Mouse (Mus musculus): Measurements from ENCODE around the gene H1f0. TPM values are rescaled to one million over a fixed set of nuclear protein-coding genes. Genes with fewer than 3 reads are reported as not detected.

The H1f0 gene
- total and polyA plus RNA-seq, 3 experiments, result 33.5 to 213 (median 46.8) TPM

- no peak for TF ChIP-seq TCF12 (IDR thresholded peaks at IDR 0.05; ENCODE audit: low read depth, low read length)
Observed at GRCm38 (mm10) chr15:79051461-79052360, 23.5 kb downstream of the H1f0 start (continued).

DNA sequence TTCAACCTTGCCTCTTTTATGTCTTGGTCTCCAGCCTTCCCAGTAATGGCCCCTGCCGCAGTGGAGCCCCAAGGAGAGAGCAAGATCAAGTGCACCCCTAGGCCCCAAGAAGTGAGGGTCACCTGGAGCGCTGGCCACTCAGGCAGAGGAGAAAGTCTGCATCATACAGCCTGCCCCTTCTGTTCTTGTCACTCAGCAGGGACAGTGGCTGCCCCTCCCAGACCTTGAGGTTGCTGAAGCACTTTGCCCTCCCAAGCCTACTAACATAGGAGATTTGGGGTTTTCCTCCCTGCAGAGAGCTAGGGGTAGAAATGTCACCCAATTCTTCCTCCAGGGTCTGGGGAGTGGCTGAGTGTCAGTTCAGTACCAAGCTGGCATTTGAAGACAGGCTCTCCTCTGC lies 24.1 kb downstream of the H1f0 start:
- no peaks in the 10 kb centered on the region for H3K4me1 ChIP-seq (ENCODE audit: control insufficient read depth in 1 of 2, insufficient read depth in 2 of 2, low read length in 2 of 2)
- H3K27me3 ChIP-seq (ENCODE audit: control insufficient read depth in 1 of 2, insufficient read depth in 2 of 2, low read length in 2 of 2), result no peaks in the 10 kb centered on the region
- peaks cover 0 to 3% of the 10 kb centered on the region in 2 experiments; a peak in 1 of 4 replicates for H3K36me3 ChIP-seq (ENCODE audit: control insufficient read depth in 1 of 2, insufficient read depth in 2 of 2, low read length in 2 of 2)
- H3K9ac ChIP-seq (ENCODE audit: control insufficient read depth, low read depth, low read length, poor library complexity, severe bottlenecking), result no peak overlapping the region
- TF ChIP-seq NRF1 (IDR thresholded peaks at IDR 0.05; ENCODE audit: insufficient read depth, low read depth, low read length, poor library complexity, severe bottlenecking) (no peak), HCFC1 (IDR thresholded peaks at IDR 0.05; ENCODE audit: low read depth, low read length) (no peak), ZMIZ1 (IDR thresholded peaks at IDR 0.05; ENCODE audit: low read depth, low read length) (no peak), MAFK (IDR thresholded peaks at IDR 0.05; ENCODE audit: borderline replicate concordance, low read depth, low read length) (no peak), TAL1 (IDR thresholded peaks at IDR 0.05; ENCODE audit: low read length) (no peak), E2F4 (IDR thresholded peaks at IDR 0.05; ENCODE audit: borderline replicate concordance, low read depth, low read length) (no peak), JUND (IDR thresholded peaks at IDR 0.05; ENCODE audit: low read depth, low read length) (no peak), RCOR1 (IDR thresholded peaks at IDR 0.05; ENCODE audit: low read depth, low read length) (no peak), EP300 (IDR thresholded peaks at IDR 0.05; ENCODE audit: low read depth in 1 of 2, low read length in 2 of 2) (no peak), MAZ (IDR thresholded peaks at IDR 0.05; ENCODE audit: low read depth, low read length) (no peak), ZC3H11A (IDR thresholded peaks at IDR 0.05; ENCODE audit: low read depth, low read length) (no peak), MXI1 (IDR thresholded peaks at IDR 0.05; ENCODE audit: low read depth, low read length) (no peak), CHD1 (IDR thresholded peaks at IDR 0.05; ENCODE audit: low read depth, low read length) (no peak)
- no peaks in the 10 kb centered on the region for H3K9me3 ChIP-seq (replicated peaks; ENCODE audit: insufficient read depth, low read length)
- DNase-seq (ENCODE audit: low read depth, low spot score), result no peak
- no peak overlapping the region for H3K27ac ChIP-seq (ENCODE audit: control insufficient read depth, low read depth, low read length)
- no peaks in the 10 kb centered on the region for H3K79me2 ChIP-seq (ENCODE audit: control insufficient read depth, insufficient read depth, low read length, poor library complexity)
- no peak overlapping the region for H3K4me3 ChIP-seq (ENCODE audit: control insufficient read depth in 1 of 2, insufficient read depth in 1 of 2, low read depth in 2 of 2, low read length in 2 of 2)

GRCm38 (mm10) chr15:79056601-79057000 lies 28.4 kb downstream of the H1f0 start:
- H3K9me3 ChIP-seq (replicated peaks; ENCODE audit: insufficient read depth, low read length), result no peaks in the 10 kb centered on the region
- 0 out of 2 replicates have a peak, but pooled peaks cover 3% of the 10 kb centered on the region for H3K79me2 ChIP-seq (ENCODE audit: control insufficient read depth, insufficient read depth, low read length, poor library complexity)
- no peak overlapping the region for H3K4me3 ChIP-seq (ENCODE audit: control insufficient read depth in 1 of 2, insufficient read depth in 1 of 2, low read depth in 2 of 2, low read length in 2 of 2)
- no peak for DNase-seq (ENCODE audit: low read depth, low spot score)
- no peak overlapping the region for H3K27ac ChIP-seq (ENCODE audit: control insufficient read depth, low read depth, low read length)
- no peak overlapping the region for H3K9ac ChIP-seq (ENCODE audit: control insufficient read depth, low read depth, low read length, poor library complexity, severe bottlenecking)
- H3K36me3 ChIP-seq (ENCODE audit: control insufficient read depth in 1 of 2, insufficient read depth in 2 of 2, low read length in 2 of 2), result peaks cover 3 to 8% of the 10 kb centered on the region in 2 experiments; a peak in 3 of 4 replicates
- H3K4me1 ChIP-seq (ENCODE audit: control insufficient read depth in 1 of 2, insufficient read depth in 2 of 2, low read length in 2 of 2), result peaks cover 0 to 3% of the 10 kb centered on the region in 2 experiments; a peak in 1 of 4 replicates
- H3K27me3 ChIP-seq (ENCODE audit: control insufficient read depth in 1 of 2, insufficient read depth in 2 of 2, low read length in 2 of 2), result no peaks in the 10 kb centered on the region
- TF ChIP-seq ELF1 (IDR thresholded peaks at IDR 0.05; ENCODE audit: low read depth, low read length) (no peak), MYB (IDR thresholded peaks at IDR 0.05; ENCODE audit: low read depth, low read length) (no peak), MXI1 (IDR thresholded peaks at IDR 0.05; ENCODE audit: low read depth, low read length) (no peak), ZNF384 (IDR thresholded peaks at IDR 0.05; ENCODE audit: low read depth, low read length) (no peak), CTCF (IDR thresholded peaks at IDR 0.05 in 2 of 3, conservative IDR thresholded peaks at IDR 0.05 in 1 of 3; ENCODE audit: control insufficient read depth in 1 of 3, insufficient read depth in 1 of 3, low read depth in 2 of 3, low read length in 3 of 3, poor library complexity in 1 of 3, severe bottlenecking in 1 of 3) (no peak), MEF2A (IDR thresholded peaks at IDR 0.05; ENCODE audit: extremely low read depth, insufficient replicate concordance, low read depth, low read length, poor library complexity, severe bottlenecking) (no peak), USF1 (IDR thresholded peaks at IDR 0.05; ENCODE audit: low read depth, low read length) (no peak), MAFK (IDR thresholded peaks at IDR 0.05; ENCODE audit: borderline replicate concordance, low read depth, low read length) (no peak), HCFC1 (IDR thresholded peaks at IDR 0.05; ENCODE audit: low read depth, low read length) (no peak), ETS1 (IDR thresholded peaks at IDR 0.05; ENCODE audit: low read depth, low read length) (no peak), TCF12 (IDR thresholded peaks at IDR 0.05; ENCODE audit: low read depth, low read length) (no peak), CHD1 (IDR thresholded peaks at IDR 0.05; ENCODE audit: low read depth, low read length) (no peak), POLR2AphosphoS2 (IDR thresholded peaks at IDR 0.05; ENCODE audit: low read length) (no peak), SIN3A (IDR thresholded peaks at IDR 0.05; ENCODE audit: low read length) (no peak), ZKSCAN1 (IDR thresholded peaks at IDR 0.05; ENCODE audit: low read depth, low read length) (no peak), NRF1 (IDR thresholded peaks at IDR 0.05; ENCODE audit: insufficient read depth, low read depth, low read length, poor library complexity, severe bottlenecking) (no peak), NELFE (IDR thresholded peaks at IDR 0.05; ENCODE audit: low read depth, low read length) (no peak), BHLHE40 (IDR thresholded peaks at IDR 0.05; ENCODE audit: borderline replicate concordance, low read depth, low read length) (no peak), MAZ (IDR thresholded peaks at IDR 0.05; ENCODE audit: low read depth, low read length) (no peak)

Measured in MEL (cell line).